Mouse (Mus musculus): ENCODE data around the gene Pip5k1b. TPM values are rescaled to one million over a fixed set of nuclear protein-coding genes. Genes with fewer than 3 reads are reported as not detected.

Gene Pip5k1b
- polyA plus RNA-seq, 1 experiment, result 0.24 TPM

DNA sequence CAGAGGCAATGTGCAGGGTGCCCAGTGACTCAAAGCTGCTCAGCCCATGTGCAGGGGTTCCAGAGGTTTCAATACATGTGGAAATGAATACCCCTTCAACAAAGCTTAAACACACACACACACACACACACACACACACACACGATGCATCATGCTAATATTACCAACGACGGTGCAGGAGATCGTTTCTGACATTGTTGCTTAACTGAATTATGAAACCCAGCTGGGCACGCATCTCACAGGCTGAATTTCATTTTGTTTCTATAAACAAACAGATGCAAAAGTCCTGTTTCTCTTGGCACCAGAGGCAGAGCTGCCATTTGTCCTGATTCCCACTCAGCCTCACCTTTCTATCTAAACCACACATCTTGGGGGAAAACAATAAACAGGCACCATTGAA, 18.8 kb downstream of the Pip5k1b start:
- TF ChIP-seq USF1 (IDR thresholded peaks at IDR 0.05; ENCODE audit: low read depth) (no peak), MYOG (IDR thresholded peaks at IDR 0.05; ENCODE audit: control insufficient read depth in 1 of 3, insufficient read depth in 1 of 3, insufficient read length in 2 of 3, low read depth in 2 of 3) (no peak), POLR2AphosphoS2 (IDR thresholded peaks at IDR 0.05; ENCODE audit: insufficient read length, low read depth) (no peak)
- H3K4me3 ChIP-seq, result no peak overlapping the region
- H3ac ChIP-seq (ENCODE audit: control insufficient read depth, insufficient read length), result no peak overlapping the region
- H3K36me3 ChIP-seq (ENCODE audit: control insufficient read depth, insufficient read depth), result no peaks in the 10 kb centered on the region
- no peaks in the 10 kb centered on the region for H3K79me2 ChIP-seq (ENCODE audit: control insufficient read depth, insufficient read depth)
- H3K4me2 ChIP-seq (ENCODE audit: low read depth), result no peak overlapping the region
- no peaks in the 10 kb centered on the region for H3K27me3 ChIP-seq (ENCODE audit: control insufficient read depth, insufficient read depth, insufficient read length)

DNA sequence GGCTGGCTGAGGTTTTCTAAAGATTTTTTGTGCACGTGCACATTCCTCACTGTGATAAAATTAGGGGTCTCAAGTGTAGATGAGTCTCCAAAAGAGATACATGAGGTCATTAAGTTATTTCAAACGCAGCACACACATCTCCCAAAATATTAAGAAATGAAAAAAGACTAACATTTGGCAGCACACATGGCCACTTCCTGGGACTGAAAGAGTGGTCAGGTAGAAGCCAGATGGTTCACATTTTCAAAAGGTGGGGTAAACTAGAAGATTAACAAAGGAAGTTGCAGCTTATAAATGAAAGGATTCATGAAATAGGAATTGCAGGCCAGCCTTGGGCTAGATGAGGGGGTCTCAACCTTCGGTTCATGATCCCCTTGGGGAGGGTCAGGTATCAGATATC, 19.4 kb downstream of the Pip5k1b start:
- H3K36me3 ChIP-seq (ENCODE audit: control insufficient read depth, insufficient read depth), result no peaks in the 10 kb centered on the region
- H3K27me3 ChIP-seq (ENCODE audit: control insufficient read depth, insufficient read depth, insufficient read length), result no peaks in the 10 kb centered on the region
- no peak overlapping the region for H3K4me3 ChIP-seq
- no peak for TF ChIP-seq USF1 (IDR thresholded peaks at IDR 0.05; ENCODE audit: low read depth)
- TF ChIP-seq REST (IDR thresholded peaks at IDR 0.05; ENCODE audit: insufficient read depth, insufficient read length), result no peak
- TF ChIP-seq E2F4 (IDR thresholded peaks at IDR 0.05; ENCODE audit: insufficient read depth), result no peak
- TF ChIP-seq POLR2AphosphoS2 (IDR thresholded peaks at IDR 0.05; ENCODE audit: insufficient read length, low read depth), result no peak
- TF ChIP-seq TCF3 (IDR thresholded peaks at IDR 0.05; ENCODE audit: insufficient read length, low read depth), result no peak
- no peak for TF ChIP-seq MAX (IDR thresholded peaks at IDR 0.05; ENCODE audit: low read depth)
- no peak for TF ChIP-seq SRF (IDR thresholded peaks at IDR 0.05; ENCODE audit: control insufficient read depth, insufficient read length, low read depth)
- TF ChIP-seq POLR2A (IDR thresholded peaks at IDR 0.05; ENCODE audit: insufficient read length, low read depth), result no peak
- no peak for TF ChIP-seq CEBPB (IDR thresholded peaks at IDR 0.05; ENCODE audit: insufficient read depth, poor library complexity, severe bottlenecking)
- TF ChIP-seq MYOG (IDR thresholded peaks at IDR 0.05; ENCODE audit: control insufficient read depth in 1 of 3, insufficient read depth in 1 of 3, insufficient read length in 2 of 3, low read depth in 2 of 3), result no peak
- no peak for TF ChIP-seq TCF12 (IDR thresholded peaks at IDR 0.05; ENCODE audit: insufficient read depth, poor library complexity, severe bottlenecking)
- TF ChIP-seq MYOD1 (IDR thresholded peaks at IDR 0.05; ENCODE audit: control insufficient read depth in 1 of 3, insufficient read length in 2 of 3, low read depth in 2 of 3), result no peak
- no peaks in the 10 kb centered on the region for H3K79me2 ChIP-seq (ENCODE audit: control insufficient read depth, insufficient read depth)
- no peak overlapping the region for H3ac ChIP-seq (ENCODE audit: control insufficient read depth, insufficient read length)
- no peak overlapping the region for H3K4me2 ChIP-seq (ENCODE audit: low read depth)

DNA sequence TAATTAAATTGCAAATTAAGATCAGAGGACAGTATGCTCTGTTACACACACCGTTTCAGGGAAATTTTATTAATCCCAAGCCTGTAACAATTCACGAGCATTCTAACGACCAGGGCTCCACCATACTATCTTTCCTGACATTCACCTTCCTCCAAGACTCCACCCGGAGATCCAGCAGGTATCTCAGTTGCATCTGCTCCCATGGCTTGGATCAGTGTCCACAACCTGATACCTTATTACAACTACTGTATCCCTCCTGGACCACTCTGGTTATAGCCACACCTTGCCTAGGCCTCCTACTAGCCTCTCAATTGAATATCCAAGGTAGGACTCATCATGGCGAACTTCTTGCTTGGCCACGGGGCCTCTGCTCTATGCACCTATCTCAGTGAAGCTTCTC, 20.5 kb downstream of the Pip5k1b start:
- TF ChIP-seq MYOG (IDR thresholded peaks at IDR 0.05; ENCODE audit: control insufficient read depth in 1 of 3, insufficient read depth in 1 of 3, insufficient read length in 2 of 3, low read depth in 2 of 3) (no peak), MAX (IDR thresholded peaks at IDR 0.05; ENCODE audit: low read depth) (no peak), REST (IDR thresholded peaks at IDR 0.05; ENCODE audit: insufficient read depth, insufficient read length) (no peak), CEBPB (IDR thresholded peaks at IDR 0.05; ENCODE audit: insufficient read depth, poor library complexity, severe bottlenecking) (no peak), POLR2AphosphoS2 (IDR thresholded peaks at IDR 0.05; ENCODE audit: insufficient read length, low read depth) (no peak), SRF (IDR thresholded peaks at IDR 0.05; ENCODE audit: control insufficient read depth, insufficient read length, low read depth) (no peak), TCF12 (IDR thresholded peaks at IDR 0.05; ENCODE audit: insufficient read depth, poor library complexity, severe bottlenecking) (no peak), E2F4 (IDR thresholded peaks at IDR 0.05; ENCODE audit: insufficient read depth) (no peak), MYOD1 (IDR thresholded peaks at IDR 0.05; ENCODE audit: control insufficient read depth in 1 of 3, insufficient read length in 2 of 3, low read depth in 2 of 3) (no peak), USF1 (IDR thresholded peaks at IDR 0.05; ENCODE audit: low read depth) (no peak), POLR2A (IDR thresholded peaks at IDR 0.05; ENCODE audit: insufficient read length, low read depth) (no peak), TCF3 (IDR thresholded peaks at IDR 0.05; ENCODE audit: insufficient read length, low read depth) (no peak)
- no peak overlapping the region for H3ac ChIP-seq (ENCODE audit: control insufficient read depth, insufficient read length)
- H3K4me3 ChIP-seq, result no peak overlapping the region
- no peaks in the 10 kb centered on the region for H3K27me3 ChIP-seq (ENCODE audit: control insufficient read depth, insufficient read depth, insufficient read length)
- no peaks in the 10 kb centered on the region for H3K36me3 ChIP-seq (ENCODE audit: control insufficient read depth, insufficient read depth)
- no peaks in the 10 kb centered on the region for H3K79me2 ChIP-seq (ENCODE audit: control insufficient read depth, insufficient read depth)
- no peak overlapping the region for H3K4me2 ChIP-seq (ENCODE audit: low read depth)

DNA sequence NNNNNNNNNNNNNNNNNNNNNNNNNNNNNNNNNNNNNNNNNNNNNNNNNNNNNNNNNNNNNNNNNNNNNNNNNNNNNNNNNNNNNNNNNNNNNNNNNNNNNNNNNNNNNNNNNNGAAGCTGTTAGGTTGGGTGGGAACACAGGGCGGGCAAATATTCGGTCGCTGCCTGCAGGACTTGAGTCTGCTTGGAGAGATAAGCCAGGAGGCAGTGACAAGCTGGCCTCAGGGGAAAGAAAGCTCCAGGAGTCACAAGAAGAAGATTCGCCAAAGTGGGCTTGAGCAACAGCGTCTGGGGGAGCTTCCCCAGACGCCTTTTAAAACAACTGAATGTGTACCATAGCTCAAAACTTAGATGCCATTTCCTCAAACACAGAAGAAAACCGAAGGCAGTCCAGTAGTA, 20.9 kb downstream of the Pip5k1b start:
- no peak overlapping the region for H3K4me2 ChIP-seq (ENCODE audit: low read depth)
- no peak overlapping the region for H3K4me3 ChIP-seq
- H3K27me3 ChIP-seq (ENCODE audit: control insufficient read depth, insufficient read depth, insufficient read length), result no peaks in the 10 kb centered on the region
- no peak overlapping the region for H3ac ChIP-seq (ENCODE audit: control insufficient read depth, insufficient read length)
- no peak for TF ChIP-seq MYOD1 (IDR thresholded peaks at IDR 0.05; ENCODE audit: control insufficient read depth in 1 of 3, insufficient read length in 2 of 3, low read depth in 2 of 3)
- TF ChIP-seq MYOG (IDR thresholded peaks at IDR 0.05; ENCODE audit: control insufficient read depth in 1 of 3, insufficient read depth in 1 of 3, insufficient read length in 2 of 3, low read depth in 2 of 3), result no peak
- no peak for TF ChIP-seq CEBPB (IDR thresholded peaks at IDR 0.05; ENCODE audit: insufficient read depth, poor library complexity, severe bottlenecking)
- no peak for TF ChIP-seq E2F4 (IDR thresholded peaks at IDR 0.05; ENCODE audit: insufficient read depth)
- TF ChIP-seq USF1 (IDR thresholded peaks at IDR 0.05; ENCODE audit: low read depth), result no peak
- no peak for TF ChIP-seq MAX (IDR thresholded peaks at IDR 0.05; ENCODE audit: low read depth)
- no peak for TF ChIP-seq SRF (IDR thresholded peaks at IDR 0.05; ENCODE audit: control insufficient read depth, insufficient read length, low read depth)
- no peak for TF ChIP-seq REST (IDR thresholded peaks at IDR 0.05; ENCODE audit: insufficient read depth, insufficient read length)
- H3K36me3 ChIP-seq (ENCODE audit: control insufficient read depth, insufficient read depth), result no peaks in the 10 kb centered on the region
- no peaks in the 10 kb centered on the region for H3K79me2 ChIP-seq (ENCODE audit: control insufficient read depth, insufficient read depth)

DNA sequence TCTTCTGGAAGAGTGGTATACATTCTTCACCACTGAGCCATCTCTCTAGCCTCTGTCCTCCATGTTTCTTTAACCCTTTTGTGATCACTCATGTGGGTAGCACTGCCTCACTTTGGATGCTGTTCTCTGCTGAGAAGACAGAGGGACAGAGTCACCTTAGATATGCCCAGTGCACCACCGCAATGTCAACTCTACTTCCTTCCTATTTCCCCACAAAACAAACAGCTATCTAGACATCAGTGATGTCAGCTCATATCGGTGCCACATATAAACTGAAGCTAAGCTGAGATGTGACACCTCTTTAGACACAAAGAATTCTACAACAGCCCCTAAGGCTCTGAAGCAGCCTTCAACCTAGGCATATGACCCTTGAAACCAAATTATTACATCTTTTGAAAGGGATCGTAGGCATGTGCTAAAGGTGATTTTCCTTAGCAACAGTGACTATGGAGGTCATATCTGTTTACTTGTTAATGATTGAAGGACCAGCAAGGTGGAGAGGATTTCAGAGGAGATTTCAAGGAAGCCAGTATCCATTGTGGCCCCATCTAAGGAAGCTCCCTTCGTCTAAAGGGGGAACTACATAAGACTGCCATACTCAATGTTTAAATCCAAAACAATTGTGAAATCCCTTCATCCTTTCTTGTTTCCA, 26.6 kb downstream of the Pip5k1b start:
- no peaks in the 10 kb centered on the region for H3K79me2 ChIP-seq (ENCODE audit: control insufficient read depth, insufficient read depth)
- no peaks in the 10 kb centered on the region for H3K36me3 ChIP-seq (ENCODE audit: control insufficient read depth, insufficient read depth)
- H3K4me2 ChIP-seq (ENCODE audit: low read depth), result no peak overlapping the region
- TF ChIP-seq MAX (IDR thresholded peaks at IDR 0.05; ENCODE audit: low read depth), result no peak
- no peak for TF ChIP-seq TCF3 (IDR thresholded peaks at IDR 0.05; ENCODE audit: insufficient read length, low read depth)
- no peak for TF ChIP-seq CEBPB (IDR thresholded peaks at IDR 0.05; ENCODE audit: insufficient read depth, poor library complexity, severe bottlenecking)
- no peak for TF ChIP-seq MYOD1 (IDR thresholded peaks at IDR 0.05; ENCODE audit: control insufficient read depth in 1 of 3, insufficient read length in 2 of 3, low read depth in 2 of 3)
- TF ChIP-seq MYOG (IDR thresholded peaks at IDR 0.05; ENCODE audit: control insufficient read depth in 1 of 3, insufficient read depth in 1 of 3, insufficient read length in 2 of 3, low read depth in 2 of 3), result no peak
- TF ChIP-seq POLR2A (IDR thresholded peaks at IDR 0.05; ENCODE audit: insufficient read length, low read depth), result no peak
- no peak for TF ChIP-seq TCF12 (IDR thresholded peaks at IDR 0.05; ENCODE audit: insufficient read depth, poor library complexity, severe bottlenecking)
- TF ChIP-seq USF1 (IDR thresholded peaks at IDR 0.05; ENCODE audit: low read depth), result no peak
- H3K27me3 ChIP-seq (ENCODE audit: control insufficient read depth, insufficient read depth, insufficient read length), result no peaks in the 10 kb centered on the region
- no peak overlapping the region for H3ac ChIP-seq (ENCODE audit: control insufficient read depth, insufficient read length)
- no peak overlapping the region for H3K4me3 ChIP-seq

All from myocyte (in vitro differentiated cells).